Mouse (Mus musculus) 3134 (cell line): ENCODE measurements around the gene Gpr3.

ENCODE experiments used
- DNase-seq: peaks from one replicate; pipeline ENCODE4 v3.0.0-alpha.2; 2011; ENCODE audit warnings: low spot score; ENCODE audit not compliant: insufficient read length; ENCODE audit errors: extremely low read depth

Gpr3 gene

DNA sequence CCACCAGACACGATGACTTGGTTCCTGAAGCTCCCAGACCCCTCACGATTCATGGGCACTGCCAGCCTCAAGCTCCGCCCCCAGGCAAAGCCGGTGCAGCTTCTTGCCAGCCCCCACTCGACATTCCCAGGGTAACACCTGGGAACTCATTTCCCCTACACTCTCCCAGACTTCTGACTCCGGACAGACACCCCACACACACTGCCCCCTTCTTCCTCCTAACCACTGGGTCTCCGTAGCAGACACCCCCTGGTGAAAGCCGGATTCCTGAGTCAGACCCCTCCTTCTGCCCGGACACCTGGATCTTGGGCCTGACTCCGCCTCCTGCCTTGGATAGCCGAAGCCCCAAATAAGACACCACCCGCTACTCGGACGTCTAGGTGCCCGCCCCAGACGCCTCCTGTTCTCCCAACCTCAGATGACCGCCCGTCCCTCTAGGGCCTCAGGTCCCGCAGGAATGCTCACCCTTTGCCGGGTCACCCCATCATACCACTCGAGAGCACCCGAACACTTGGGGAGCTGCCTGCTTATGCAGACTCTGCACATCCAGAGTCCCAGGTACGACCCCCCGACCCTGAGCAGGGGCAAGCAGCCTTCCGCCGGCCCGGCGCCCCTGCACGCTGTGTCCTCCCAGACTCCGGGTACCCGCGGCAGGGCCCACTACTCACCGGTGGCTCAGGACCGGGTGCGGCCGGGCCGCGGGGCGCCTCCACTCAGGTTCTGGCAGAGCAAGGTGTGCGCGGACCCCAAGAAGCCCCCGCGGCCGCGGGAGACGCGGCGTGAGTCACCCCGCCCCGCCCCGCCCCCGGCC is at the start of gene Gpr3, which contains the start of gene Cd164l2:
Gene Gpr3, minus strand, starts transcription at position 786 of the 811 bp plus-strand sequence.
Gene Cd164l2, plus strand, starts transcription at position 381 of the 811 bp plus-strand sequence.
- no peak for DNase-seq

- no peak for DNase-seq
Observed at GRCm38 (mm10) chr4:133261641-133262374, 49.5 kb upstream of the Gpr3 start.

DNA sequence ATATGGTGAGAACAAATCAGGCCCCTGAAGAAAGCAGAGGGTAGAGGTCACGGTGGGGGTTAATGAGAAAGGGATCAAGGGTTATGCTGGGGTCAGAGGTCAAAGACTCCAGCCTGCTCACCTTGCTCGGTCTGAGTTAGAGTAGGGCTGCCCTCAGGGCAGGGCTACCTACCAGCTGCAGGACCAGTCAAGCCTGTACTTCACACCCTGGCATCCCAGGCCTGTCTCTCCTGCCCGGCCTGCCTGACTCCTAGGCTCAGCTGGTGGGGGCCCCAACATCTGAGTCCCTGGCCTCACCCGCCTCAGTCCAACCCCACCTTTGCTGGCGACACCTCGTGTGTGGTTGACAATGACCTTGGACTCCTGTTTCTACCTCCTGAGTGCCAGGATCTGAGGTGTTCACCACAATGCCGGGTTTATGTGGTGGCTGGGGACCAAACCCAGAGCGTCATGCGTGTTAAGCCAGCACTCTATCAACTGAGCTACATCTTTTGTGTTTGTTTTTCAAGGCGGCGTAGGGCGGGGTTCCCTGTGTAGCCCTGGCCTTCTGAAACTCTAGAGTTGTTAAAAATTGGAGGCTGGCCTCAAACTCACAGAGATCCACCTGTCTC is 45.6 kb upstream of the Gpr3 start:
- DNase-seq: no peak

DNA sequence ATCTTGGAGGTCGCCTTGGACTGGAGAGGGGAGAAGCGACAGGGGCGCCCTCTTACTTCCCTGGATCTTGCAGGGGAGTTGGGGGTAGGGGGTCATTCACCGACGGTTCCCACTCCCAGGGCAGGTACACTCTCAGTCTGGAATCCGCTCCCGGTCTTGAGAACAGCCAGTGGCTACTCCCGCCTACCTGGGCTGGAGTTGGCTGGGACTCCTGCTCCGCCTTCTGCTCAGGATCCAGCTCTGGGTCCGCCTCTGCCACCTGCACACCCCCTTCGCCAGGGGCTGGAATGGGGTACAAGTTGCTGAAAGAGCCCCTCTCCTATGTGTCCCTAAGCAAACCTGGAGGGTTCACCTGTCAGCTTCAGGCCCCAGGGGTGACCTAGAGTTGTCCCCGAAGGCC is 44.9 kb upstream of the Gpr3 start:
- no peak for DNase-seq

DNA sequence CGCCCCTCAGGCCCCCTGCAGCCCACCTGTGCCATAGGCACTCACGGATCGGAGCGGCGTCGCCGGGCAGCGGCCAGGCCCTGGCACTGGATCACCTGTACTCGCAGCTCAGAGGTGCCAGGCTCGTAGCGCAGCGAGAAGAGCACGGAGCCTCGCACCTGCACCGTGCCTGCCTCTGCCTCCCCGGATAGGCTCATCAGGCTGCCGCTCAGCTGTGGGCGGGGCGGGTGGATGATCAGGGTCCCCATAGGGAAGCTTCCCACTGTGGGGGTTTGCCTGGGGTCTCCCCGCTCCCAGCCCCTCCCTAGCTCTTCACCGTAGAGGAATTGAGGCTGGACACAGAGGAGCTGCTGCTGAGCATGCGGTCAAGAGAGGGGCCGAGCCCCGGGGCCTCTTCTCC is 44.5 kb upstream of the Gpr3 start:
- DNase-seq: no peak

GRCm38 (mm10) chr4:133255392-133255791 is 43.1 kb upstream of the Gpr3 start:
- no peak for DNase-seq

- DNase-seq: no peak
Observed at GRCm38 (mm10) chr4:133253412-133253811, 41.1 kb upstream of the Gpr3 start.

GRCm38 (mm10) chr4:133252089-133252488 is 39.8 kb upstream of the Gpr3 start:
- no peak for DNase-seq

GRCm38 (mm10) chr4:133251214-133251613 is 38.9 kb upstream of the Gpr3 start:
- DNase-seq: no peak

- DNase-seq: peak; percentile 57
Observed at GRCm38 (mm10) chr4:133250609-133251008, 38.3 kb upstream of the Gpr3 start.

GRCm38 (mm10) chr4:133247806-133248449 is 35.6 kb upstream of the Gpr3 start:
- no peak for DNase-seq

DNA sequence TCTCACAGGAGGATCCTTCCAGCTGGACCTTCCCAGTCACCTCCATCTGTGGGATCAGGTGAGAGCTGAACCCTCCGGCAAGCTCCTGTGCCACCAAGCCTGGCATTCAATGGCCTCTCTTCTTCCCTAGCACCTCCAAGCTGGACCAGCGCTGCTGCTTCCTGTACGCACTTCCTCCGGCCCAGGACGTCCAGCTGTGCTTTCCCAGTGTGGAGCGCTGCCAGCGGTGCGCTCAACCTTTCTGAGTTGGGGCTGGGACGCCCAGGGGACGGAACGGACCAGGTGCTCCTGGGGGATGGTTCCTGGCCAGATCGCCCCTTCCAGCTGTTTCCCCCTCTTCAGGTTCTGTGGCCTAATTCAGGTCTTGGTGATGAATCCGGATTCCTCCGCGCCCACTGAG is 34.7 kb upstream of the Gpr3 start:
- no peak for DNase-seq

DNA sequence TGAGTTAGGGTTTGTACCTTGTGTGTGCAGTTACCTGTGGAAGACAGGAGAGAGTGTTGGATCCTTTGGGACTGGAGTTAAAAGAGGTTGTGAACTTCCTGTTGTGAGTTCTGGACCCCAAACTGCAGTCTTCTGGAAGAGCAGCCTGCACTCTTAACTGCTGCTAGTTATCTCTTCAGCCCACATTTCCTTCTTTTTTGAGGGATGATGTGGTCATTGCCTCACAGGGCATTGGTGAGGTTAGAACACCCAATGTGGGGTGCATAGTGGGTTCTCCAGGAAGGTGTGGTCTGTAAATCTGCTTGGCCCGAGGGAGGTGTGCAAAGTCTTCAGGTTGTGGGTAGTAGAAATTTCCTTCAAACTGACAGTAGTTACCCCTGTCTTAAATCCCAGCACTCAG is 32.0 kb upstream of the Gpr3 start:
- DNase-seq: no peak

DNA sequence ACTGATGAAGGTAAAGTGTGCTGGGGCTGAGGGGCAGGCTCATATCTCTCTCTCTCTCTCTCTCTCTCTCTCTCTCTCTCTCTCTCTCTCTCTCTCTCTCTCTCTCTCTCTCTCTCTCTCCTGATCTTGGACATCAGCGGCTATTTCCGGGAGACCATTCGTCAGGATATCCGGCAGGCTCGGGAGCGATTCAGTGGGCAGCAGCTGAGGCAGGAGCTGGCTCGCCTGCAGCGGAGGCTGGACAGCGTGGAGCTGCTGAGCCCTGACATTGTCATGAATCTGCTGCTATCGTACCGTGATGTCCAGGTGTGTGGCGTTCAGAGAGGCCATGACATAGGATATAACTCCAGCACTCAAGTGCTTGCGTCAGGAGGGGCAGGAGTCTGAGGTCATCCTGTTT is 31.2 kb upstream of the Gpr3 start:
- DNase-seq: no peak

DNA sequence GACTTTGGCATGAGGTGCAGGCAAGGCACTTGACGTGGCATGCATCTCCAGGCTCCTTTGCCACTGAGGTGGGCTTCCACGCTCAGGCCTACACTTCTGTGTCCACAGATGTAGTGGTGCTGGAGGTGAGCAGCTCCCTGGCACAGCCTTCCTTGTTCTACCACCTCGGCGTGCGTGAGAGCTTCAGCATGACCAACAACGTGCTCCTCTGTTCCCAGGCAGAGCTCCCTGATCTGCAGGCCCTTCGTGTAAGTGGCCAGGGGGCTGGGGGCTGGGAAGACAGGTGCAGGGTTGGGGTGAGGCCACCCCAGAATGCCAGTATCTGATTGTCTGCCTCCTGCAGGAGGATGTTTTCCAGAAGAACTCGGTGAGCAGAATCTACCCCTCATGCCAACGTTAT is 30.4 kb upstream of the Gpr3 start:
- DNase-seq: no peak

GRCm38 (mm10) chr4:133241910-133242309 is 29.6 kb upstream of the Gpr3 start:
- DNase-seq: no peak

GRCm38 (mm10) chr4:133240934-133241908 is 28.9 kb upstream of the Gpr3 start:
- DNase-seq: peak; percentile 86

DNA sequence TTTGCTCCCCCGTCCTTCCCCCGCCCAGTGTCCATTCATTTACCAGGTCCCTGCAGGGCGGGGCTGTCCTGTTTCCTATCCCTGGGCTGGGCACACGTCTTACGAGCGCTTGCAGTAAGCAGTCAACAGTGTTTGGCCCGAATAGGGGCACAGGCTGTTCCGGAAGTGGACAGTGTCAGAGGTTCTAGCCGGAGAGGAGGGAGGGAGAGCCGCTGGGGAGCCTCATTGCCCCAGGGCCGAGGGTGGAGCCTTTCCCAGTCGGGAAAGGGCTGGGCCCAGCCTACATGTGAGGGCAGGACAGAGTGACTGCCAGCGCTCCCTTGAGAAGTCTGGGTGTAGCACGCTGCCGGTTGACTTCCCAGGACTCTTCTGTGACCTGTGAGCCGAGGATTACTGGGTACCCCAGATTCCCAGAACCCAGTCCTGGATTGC is 28.2 kb upstream of the Gpr3 start, which contains the start of gene Map3k6:
Gene Map3k6, plus strand, starts transcription at position 329 of the 432 bp plus-strand sequence.
- DNase-seq: peak; percentile 86

DNA sequence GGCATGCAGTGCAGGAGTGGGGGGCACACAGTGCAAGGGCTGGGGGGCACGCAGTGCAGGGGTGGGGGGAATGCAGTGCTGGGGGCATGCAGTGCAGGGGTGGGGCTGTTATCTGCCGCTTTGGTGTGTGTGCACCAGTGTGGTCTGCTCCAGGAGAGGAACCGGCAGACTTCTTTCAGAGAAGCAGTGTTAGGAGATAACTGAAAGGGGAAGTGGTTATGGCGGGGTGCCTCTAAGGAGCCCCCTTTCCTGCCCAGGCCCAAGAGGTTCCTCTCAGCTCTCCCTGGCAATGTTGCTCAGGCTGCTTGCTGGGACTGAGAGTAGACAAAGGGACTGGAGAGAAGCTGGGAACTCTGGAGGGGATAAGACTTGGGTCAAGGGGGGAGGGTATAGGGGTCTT is 25.6 kb upstream of the Gpr3 start:
- no peak for DNase-seq

DNA sequence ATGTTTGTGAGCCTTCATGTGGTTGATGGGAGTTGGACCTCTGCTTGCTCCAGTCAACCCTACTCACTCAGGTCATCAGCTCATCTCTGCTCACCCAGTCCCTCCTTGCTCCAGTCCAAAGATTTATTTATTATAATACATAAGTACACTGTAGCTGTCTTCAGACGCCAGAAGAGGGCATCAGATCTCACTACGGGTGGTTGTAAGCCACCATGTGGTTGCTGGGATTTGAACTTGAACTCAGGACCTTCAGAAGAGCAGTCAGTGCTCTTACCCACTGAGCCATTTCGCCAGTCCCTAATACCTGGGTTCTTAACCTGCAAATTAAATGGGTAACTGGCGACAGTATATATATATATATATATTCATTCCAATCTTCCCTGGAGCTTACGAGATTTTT is 23.1 kb upstream of the Gpr3 start:
- no peak for DNase-seq
